Mouse (Mus musculus): ENCODE data around the gene Itih3.

Itih3 gene

DNA sequence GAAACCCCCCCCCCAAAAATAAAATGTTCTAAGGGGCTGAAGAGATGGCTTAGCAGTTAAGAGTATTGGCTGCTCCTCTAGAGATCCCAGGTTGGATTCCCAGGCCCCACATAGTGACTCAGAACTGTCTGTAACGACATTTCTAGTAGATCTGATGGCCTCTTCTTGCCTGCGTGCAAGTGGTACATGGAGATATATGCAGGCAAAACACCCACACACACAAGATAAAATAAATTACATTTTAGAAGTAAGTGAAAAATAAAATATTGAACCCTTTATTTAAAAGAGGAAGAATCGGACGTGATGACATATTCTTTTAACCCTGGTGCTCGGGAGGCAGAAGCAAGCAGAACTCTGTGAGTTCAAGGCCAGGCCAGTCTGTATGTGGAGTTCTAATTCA, 20.9 kb downstream of the Itih3 start:
- DNase-seq (ENCODE audit: low read depth): no peak

- no peak for DNase-seq (ENCODE audit: low read depth)
These were observed 23.6 kb downstream of the Itih3 start for GRCm38 (mm10) chr14:30899972-30900371.

DNA sequence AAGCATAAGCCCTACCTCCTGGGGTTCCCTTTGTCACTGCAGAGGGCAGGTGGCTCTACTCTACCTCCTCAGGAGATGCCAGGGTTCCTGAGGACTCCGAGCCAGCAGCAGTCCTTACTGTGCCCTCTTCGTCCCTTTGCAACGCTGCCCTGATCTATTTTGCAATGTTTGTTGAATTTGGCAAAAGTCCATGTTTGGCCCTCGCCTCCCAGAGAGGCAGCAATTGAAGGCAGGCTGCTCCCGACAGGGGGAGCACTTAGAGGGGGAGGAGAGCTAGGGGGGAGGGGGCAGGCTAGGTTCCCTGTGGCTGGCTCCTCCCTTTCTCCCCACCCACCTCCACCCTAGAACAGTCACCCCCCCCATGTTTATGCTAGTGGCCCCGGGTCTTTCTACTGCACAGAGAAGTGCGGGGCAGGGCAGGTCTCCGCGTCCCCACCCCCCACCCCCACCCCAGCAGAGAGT, 35.3 kb downstream of the Itih3 start:
- DNase-seq (ENCODE audit: low read depth): no peak

GRCm38 (mm10) chr14:30886204-30886603, 37.4 kb downstream of the Itih3 start, which contains the start of gene Itih4:
Gene Itih4 (plus strand): TSS chr14:30886476.
- no peak for DNase-seq (ENCODE audit: low read depth)

- DNase-seq (ENCODE audit: low read depth): no peak
These were observed 38.3 kb downstream of the Itih3 start for GRCm38 (mm10) chr14:30885298-30885697.

DNA sequence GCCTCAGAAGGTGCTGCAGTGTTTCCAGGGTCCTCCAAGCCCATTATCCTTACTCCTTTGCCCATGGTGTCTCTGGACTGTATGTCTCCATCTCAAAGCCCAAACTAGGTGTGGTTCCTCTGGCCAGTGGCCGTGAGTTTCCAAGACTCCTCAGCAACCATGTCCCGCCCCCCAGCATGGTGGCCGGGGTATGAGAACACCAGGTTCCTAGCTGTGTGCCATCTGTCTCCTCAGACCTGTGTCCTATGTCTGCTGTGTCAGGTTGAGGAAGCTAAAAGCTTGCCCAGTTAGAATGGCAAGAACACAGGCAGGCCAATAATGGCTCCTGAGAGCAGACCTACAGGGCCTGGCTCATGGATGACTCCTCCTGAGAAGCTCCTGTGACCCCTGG, 41.8 kb downstream of the Itih3 start:
- no peak for DNase-seq (ENCODE audit: low read depth)

DNA sequence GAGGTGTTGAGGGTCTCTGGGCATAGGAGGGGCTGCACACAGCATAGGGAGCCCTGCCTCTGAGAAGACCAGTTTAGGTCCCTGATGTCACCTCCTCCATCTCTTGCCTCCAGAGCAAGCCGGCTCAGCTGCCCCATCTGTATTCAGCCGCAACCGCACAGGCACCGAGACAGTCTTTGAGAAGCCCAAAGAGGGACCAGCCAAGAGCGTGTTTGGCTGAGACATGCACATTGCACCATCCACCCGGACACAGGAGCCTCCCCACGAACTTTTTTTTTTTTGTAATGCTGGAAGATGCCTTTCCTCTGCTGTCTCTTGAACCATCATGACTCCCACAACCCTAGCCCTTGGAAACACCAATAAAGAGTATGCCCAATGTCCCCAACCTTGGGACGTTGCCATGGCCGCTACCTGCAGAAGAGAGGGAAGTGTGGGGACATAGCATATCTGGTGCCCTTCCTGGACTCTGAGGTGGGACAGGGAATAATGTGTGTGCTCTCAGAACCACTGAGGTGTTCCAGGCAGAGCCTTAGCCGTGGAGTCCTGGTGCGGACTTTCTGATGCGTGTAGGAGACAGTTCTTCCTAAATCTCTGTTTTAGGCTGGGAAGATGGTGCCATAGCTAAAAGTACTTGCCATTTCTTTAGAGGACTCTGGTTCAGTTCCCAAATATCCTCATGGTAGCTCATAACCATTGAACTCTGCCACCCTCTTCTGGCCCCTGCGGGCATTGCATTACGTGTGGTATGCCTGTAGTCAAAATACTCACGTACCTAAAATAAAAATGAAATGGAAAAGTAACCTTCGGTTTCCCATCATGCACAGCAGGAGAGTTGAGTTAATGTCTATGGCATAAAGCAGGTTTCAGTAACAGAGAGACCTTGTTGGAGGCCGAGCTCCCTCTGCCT, 42.5 kb downstream of the Itih3 start:
- no peak for DNase-seq (ENCODE audit: low read depth)

- DNase-seq (ENCODE audit: low read depth): no peak
These were observed 43.3 kb downstream of the Itih3 start for GRCm38 (mm10) chr14:30880251-30880650.

GRCm38 (mm10) chr14:30879794-30880193, 43.8 kb downstream of the Itih3 start:
- no peak for DNase-seq (ENCODE audit: low read depth)

- peak; percentile 40 for DNase-seq (ENCODE audit: low read depth)
These were observed 44.5 kb downstream of the Itih3 start, which contains the start of gene Mustn1 for GRCm38 (mm10) chr14:30878958-30879571. Gene Mustn1 (plus strand): TSS chr14:30879200.

- no peak for DNase-seq (ENCODE audit: low read depth)
These were observed 45.7 kb downstream of the Itih3 start for GRCm38 (mm10) chr14:30877827-30878226.

- DNase-seq (ENCODE audit: low read depth): no peak
These were observed 47.1 kb downstream of the Itih3 start for GRCm38 (mm10) chr14:30876451-30876850.

DNA sequence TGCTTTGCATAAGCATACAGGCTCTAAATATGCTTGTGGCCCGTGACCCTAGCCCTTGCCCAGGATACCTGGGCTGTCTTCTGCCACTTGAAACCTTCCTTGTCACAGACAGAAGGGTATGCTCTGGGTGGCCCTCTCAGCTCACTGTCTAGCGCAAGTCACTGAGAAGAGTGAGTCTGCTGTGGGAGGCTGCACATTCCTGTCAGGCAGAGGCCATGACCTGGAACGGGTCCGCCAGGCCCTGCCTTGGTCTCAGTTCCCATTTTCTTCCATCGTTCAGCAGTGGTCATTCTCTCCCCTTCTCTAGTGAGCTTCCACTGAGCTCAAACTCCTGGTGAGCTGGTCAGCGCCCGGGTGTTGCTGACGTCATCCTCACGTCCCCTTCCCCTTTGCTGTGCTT, 47.6 kb downstream of the Itih3 start:
- no peak for DNase-seq (ENCODE audit: low read depth)

GRCm38 (mm10) chr14:30875130-30875865, 48.3 kb downstream of the Itih3 start:
- DNase-seq (ENCODE audit: low read depth): no peak

- no peak for DNase-seq (ENCODE audit: low read depth)
These were observed 49.4 kb downstream of the Itih3 start for GRCm38 (mm10) chr14:30874095-30874700.

- no peak for DNase-seq (ENCODE audit: low read depth)
These were observed 53.1 kb downstream of the Itih3 start for GRCm38 (mm10) chr14:30870206-30871147.

DNA sequence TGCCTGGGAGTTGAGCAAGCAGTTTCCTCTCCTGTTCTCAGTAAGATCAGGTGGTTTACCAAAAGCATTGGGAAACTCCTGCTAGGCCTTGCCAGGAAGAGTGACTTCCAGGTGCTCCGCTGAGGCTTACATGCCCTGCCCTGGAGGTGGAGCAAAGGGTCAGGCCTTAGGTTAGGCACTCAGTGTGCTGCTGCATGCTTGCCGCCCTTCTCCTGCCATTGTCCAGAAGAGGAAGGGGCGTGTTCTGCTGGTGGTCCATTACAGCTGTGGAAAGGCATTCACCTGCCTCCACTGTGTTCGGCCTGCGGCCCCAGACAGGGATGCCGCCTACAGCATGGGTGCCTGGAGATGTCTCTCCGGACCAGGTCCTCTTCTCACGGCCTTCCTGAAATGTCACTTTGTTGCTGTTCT, 54.2 kb downstream of the Itih3 start:
- no peak for DNase-seq (ENCODE audit: low read depth)

DNA sequence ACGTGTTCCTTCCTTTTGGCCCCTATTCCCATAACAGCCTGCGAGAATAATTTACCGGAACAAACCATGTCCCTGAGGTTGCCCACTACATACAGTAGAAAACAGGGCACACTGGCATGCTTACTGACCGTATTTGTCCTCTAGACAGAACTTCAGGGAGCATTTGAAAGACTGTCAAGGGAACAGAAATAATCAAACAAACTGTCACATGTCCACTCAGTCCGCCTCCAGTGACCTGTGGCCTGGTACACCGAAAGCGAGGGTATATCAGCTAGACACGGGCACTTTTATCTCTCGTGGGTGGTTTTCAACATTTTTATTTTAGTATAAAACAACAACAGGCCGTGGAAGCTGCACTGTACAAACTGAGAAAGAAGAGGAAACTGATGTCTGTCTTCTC, 54.7 kb downstream of the Itih3 start:
- no peak for DNase-seq (ENCODE audit: low read depth)

DNA sequence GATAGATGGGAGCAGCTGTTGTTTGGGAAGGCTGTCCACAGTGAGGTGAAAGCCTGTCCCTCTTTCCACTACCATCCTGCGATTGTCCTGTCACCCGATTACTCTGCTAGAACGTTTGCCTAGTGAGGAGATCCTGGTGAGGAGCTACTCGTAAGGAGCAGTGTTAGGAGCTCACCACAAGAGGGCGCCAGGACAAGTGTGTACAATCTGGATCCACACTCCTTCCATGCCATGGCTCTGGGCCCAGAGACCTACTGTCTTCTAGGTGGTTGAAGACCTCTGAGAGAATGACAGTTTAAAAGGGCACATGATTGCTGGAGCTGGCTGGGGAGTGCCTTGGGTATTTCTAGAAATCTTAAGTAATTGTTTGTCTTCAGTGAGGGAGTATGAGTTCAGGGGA, 56.5 kb downstream of the Itih3 start:
- DNase-seq (ENCODE audit: low read depth): peak; percentile 27

DNA sequence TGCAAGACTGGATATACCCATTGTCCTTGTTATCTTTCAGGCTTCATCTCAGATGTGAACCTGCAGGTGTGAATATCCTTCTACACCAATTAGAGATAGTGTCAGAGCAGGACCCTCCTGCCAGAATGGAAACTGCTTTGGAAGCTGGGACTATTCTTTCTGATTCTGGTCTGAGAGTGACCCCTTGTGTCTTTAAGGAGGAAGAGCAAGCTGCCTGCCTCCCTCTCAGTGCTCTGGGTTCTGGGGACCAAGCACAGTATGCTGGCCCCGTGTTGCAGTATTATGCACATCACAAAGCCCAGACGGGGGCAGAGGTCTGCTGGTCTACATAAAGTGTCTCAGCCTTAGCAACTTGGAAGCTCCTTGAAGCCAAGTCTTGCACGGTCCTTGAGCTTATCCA, 58.2 kb downstream of the Itih3 start:
- DNase-seq (ENCODE audit: low read depth): no peak

GRCm38 (mm10) chr14:30862368-30862767, 61.2 kb downstream of the Itih3 start:
- DNase-seq (ENCODE audit: low read depth): no peak
